Mouse (Mus musculus) heart, adult 2 months (tissue): ENCODE data around the gene A830005F24Rik. TPM values are rescaled to one million over a fixed set of nuclear protein-coding genes. Genes with fewer than 3 reads are reported as not detected.

ENCODE experiments used
- DNase-seq, 2 experiments: peaks; one replicate each; pipeline ENCODE4 v3.0.0; 2021
- H3K27ac ChIP-seq: fragments of 200-600 bp; 2 replicates; pipeline ENCODE4 v1.8.1; 2022
- H3K27me3 ChIP-seq: fragments of 200-500 bp; 2 replicates; pipeline ENCODE4 v1.6.1; 2012; ENCODE audit warnings: mild to moderate bottlenecking, low read length, inconsistent platforms, mixed read lengths; ENCODE audit not compliant: control insufficient read depth, insufficient read depth
- H3K36me3 ChIP-seq: fragments of 200-500 bp; 2 replicates; pipeline ENCODE4 v1.6.1; 2012; ENCODE audit warnings: low read length, inconsistent platforms; ENCODE audit not compliant: control insufficient read depth, insufficient read depth
- H3K4me1 ChIP-seq: fragments of 200-500 bp; 2 replicates; pipeline ENCODE4 v1.6.1; 2011; ENCODE audit warnings: low read length; ENCODE audit not compliant: control insufficient read depth, insufficient read depth
- H3K4me3 ChIP-seq: fragments of 200-600 bp; 2 replicates; pipeline ENCODE4 v1.8.1; 2022
- H3K79me2 ChIP-seq: fragments of 200-500 bp; replicated peaks from 2 replicates; pipeline ENCODE4 v1.6.1; 2012; ENCODE audit warnings: mild to moderate bottlenecking, inconsistent platforms, low read length, moderate library complexity, mixed read lengths; ENCODE audit not compliant: control insufficient read depth, insufficient read depth
- H3K9ac ChIP-seq: fragments of 200-500 bp; 2 replicates; pipeline ENCODE4 v1.6.1; 2012; ENCODE audit warnings: low read depth, mild to moderate bottlenecking, control low read depth, inconsistent platforms, low read length, mixed read lengths
- CTCF ChIP-seq: fragments of 200-600 bp; IDR thresholded peaks from 2 replicates; pipeline ENCODE4 v1.8.1; 2022; ENCODE audit warnings: antibody characterized with exemption, mild to moderate bottlenecking, moderate library complexity
- EP300 ChIP-seq: fragments of 200-500 bp; IDR thresholded peaks from 2 replicates; pipeline ENCODE4 v1.6.1; 2011; ENCODE audit warnings: low read depth, low read length, control low read depth; ENCODE audit not compliant: insufficient read depth
- POLR2A ChIP-seq: fragments of 200-500 bp; IDR thresholded peaks from 2 replicates; pipeline ENCODE4 v1.6.1; 2011; ENCODE audit warnings: mild to moderate bottlenecking, low read depth, low read length, control low read depth; ENCODE audit not compliant: insufficient read depth
- WGBS: fragments of 180-500 bp; shearing (Covaris S2); methylation state at CpG from one replicate; pipeline ENCODE4 v1.1.7; 2018; 5-methylcytosine and 5-hydroxymethylcytosine counted together
- intact Hi-C: fragments of 180-260 bp; cut with DNase I; formaldehyde crosslinking; loops from one replicate; pipeline ENCODE4 v1.15.1; 2025
- polyA plus RNA-seq: library from polyadenylated mRNA; depleted of rRNA; stranded (reverse); fragments of >200 nt; gene quantifications from 2 replicates; pipeline ENCODE4 v1.2.3, GENCODE M21; 2012
- total RNA-seq, 2 experiments: library from RNA; stranded (reverse); gene quantifications; 2 replicates each; pipeline ENCODE4 v1.2.3; 2021

A830005F24Rik gene
- total and polyA plus RNA-seq, 3 experiments = 0.30 TPM; not detected in 2

- no peak overlapping the region for H3K27ac ChIP-seq
- 0 out of 2 replicates have a peak, but pooled peaks cover 1% of the 10 kb centered on the region for H3K4me1 ChIP-seq
- no peak overlapping the region for H3K4me3 ChIP-seq
- H3K9ac ChIP-seq = no peak overlapping the region
- H3K27me3 ChIP-seq = no peaks in the 10 kb centered on the region
- WGBS = 62% methylated on average over 2 of the region's 2 CpGs
- no peaks in the 10 kb centered on the region for H3K79me2 ChIP-seq
- intact Hi-C loops = no loop called here
- DNase-seq = no peak
- peaks cover 13% of the 10 kb centered on the region for H3K36me3 ChIP-seq
- TF ChIP-seq CTCF (no peak), EP300 (no peak), POLR2A (0 out of 2 replicates have a peak, but pooled peaks have one; percentile 12)
Measured at GRCm38 (mm10) chr13:48531448-48531847, 18.1 kb downstream of the A830005F24Rik start.

DNA sequence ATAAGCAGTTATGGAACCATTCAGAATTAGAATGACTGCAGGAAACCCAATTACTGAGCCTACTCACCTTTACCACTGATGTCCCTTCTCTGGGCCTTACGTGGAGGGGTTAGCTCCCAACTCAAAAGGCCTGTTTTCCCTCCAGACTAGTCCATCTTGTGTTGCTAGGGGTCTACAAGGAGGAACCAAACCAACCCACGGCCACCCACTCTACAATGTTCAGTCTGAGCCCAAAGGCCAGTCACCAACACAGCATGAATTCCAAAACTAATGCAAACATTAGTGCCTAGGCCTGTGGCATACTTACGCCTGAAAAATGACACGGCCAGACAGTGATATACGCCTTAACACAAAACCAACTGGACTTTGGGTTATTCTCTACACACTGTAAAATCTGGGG is 20.1 kb downstream of the A830005F24Rik start:
- no peak overlapping the region for H3K9ac ChIP-seq
- H3K27me3 ChIP-seq = no peaks in the 10 kb centered on the region
- H3K4me3 ChIP-seq = no peak overlapping the region
- H3K27ac ChIP-seq = no peak overlapping the region
- TF ChIP-seq CTCF (no peak), EP300 (no peak), POLR2A (no peak)
- no peaks in the 10 kb centered on the region; the same call in 1 of the 2 replicates for H3K79me2 ChIP-seq
- 92% methylated on average over 5 of the region's 5 CpGs for WGBS
- peaks cover 4% of the 10 kb centered on the region; the same call in 1 of the 2 replicates for H3K4me1 ChIP-seq
- DNase-seq = no peak
- intact Hi-C loops = no loop called here
- peaks cover 24% of the 10 kb centered on the region for H3K36me3 ChIP-seq

GRCm38 (mm10) chr13:48540488-48540887 is 27.1 kb downstream of the A830005F24Rik start:
- H3K27me3 ChIP-seq = no peaks in the 10 kb centered on the region
- H3K4me3 ChIP-seq = peak overlapping the region; percentile 5; the same call in 1 of the 2 replicates
- H3K9ac ChIP-seq = no peak overlapping the region
- H3K4me1 ChIP-seq = peaks cover 24% of the 10 kb centered on the region
- H3K36me3 ChIP-seq = peaks cover 60% of the 10 kb centered on the region
- intact Hi-C loops = loop anchor here (10.0 kb wide), 1 partner anchor 434 kb away; no protein-coding TSS in a partner anchor
- DNase-seq = no peak
- WGBS = 22% methylated on average over 1 of the region's 1 CpGs
- peaks cover 2% of the 10 kb centered on the region; the same call in 1 of the 2 replicates for H3K79me2 ChIP-seq
- peak overlapping the region; percentile 6; the same call in 1 of the 2 replicates for H3K27ac ChIP-seq
- TF ChIP-seq CTCF (no peak), EP300 (no peak), POLR2A (no peak)

- Histone ChIP-seq H3K27ac (peak overlapping the region; percentile 96), H3K4me1 (peaks cover 16% of the 10 kb centered on the region), H3K9ac (no peak overlapping the region), H3K27me3 (no peaks in the 10 kb centered on the region), H3K36me3 (peaks cover 37% of the 10 kb centered on the region), H3K4me3 (peak overlapping the region; percentile 77; the same call in 1 of the 2 replicates), H3K79me2 (peaks cover 2% of the 10 kb centered on the region; the same call in 1 of the 2 replicates)
- intact Hi-C loops = loop anchor here (2.0 to 10.0 kb wide), 2 partner anchors 16 to 430 kb away; no protein-coding TSS in a partner anchor
- TF ChIP-seq EP300 (no peak), CTCF (no peak), POLR2A (no peak)
- no peak for DNase-seq
Measured at GRCm38 (mm10) chr13:48544391-48544790, 31.0 kb downstream of the A830005F24Rik start.

- Histone ChIP-seq H3K9ac (no peak overlapping the region), H3K79me2 (peaks cover 2% of the 10 kb centered on the region; the same call in 1 of the 2 replicates), H3K27me3 (no peaks in the 10 kb centered on the region), H3K36me3 (peaks cover 35% of the 10 kb centered on the region), H3K4me1 (peaks cover 14% of the 10 kb centered on the region), H3K4me3 (peak overlapping the region; percentile 77), H3K27ac (peak overlapping the region; percentile 96)
- DNase-seq = no peak
- TF ChIP-seq CTCF = no peak
- no peak for TF ChIP-seq POLR2A
- no peak for TF ChIP-seq EP300
- intact Hi-C loops = loop anchor here (2.0 to 10.0 kb wide), 2 partner anchors 16 to 430 kb away; no protein-coding TSS in a partner anchor
- WGBS = 8% methylated on average over 4 of the region's 4 CpGs
Measured at GRCm38 (mm10) chr13:48544867-48545266, 31.5 kb downstream of the A830005F24Rik start.
